Mouse (Mus musculus): ENCODE measurements around the gene Pramef12. TPM values are rescaled to one million over a fixed set of nuclear protein-coding genes. Genes with fewer than 3 reads are reported as not detected.
"Not testable (repeated sequence)": the region's sequence is repeated elsewhere in the genome, so short reads cannot be mapped to it uniquely, and the experiment has no call there.

Gene Pramef12
- polyA plus RNA-seq, 1 experiment from 2014 or later = not detected

- 4% methylated on average over 4 of the region's 4 CpGs for WGBS (ENCODE audit: insufficient replicate concordance)
- no peaks in the 10 kb centered on the region for H3K9me3 ChIP-seq (replicated peaks)
- no peaks in the 10 kb centered on the region for H3K4me1 ChIP-seq
- no peak overlapping the region for H3K27ac ChIP-seq
- no peak overlapping the region for H3K4me3 ChIP-seq
- no peak for ATAC-seq
- no peaks in the 10 kb centered on the region for H3K36me3 ChIP-seq
- no peaks in the 10 kb centered on the region for H3K27me3 ChIP-seq (replicated peaks)
- no peak overlapping the region for H3K9ac ChIP-seq
- H3K4me2 ChIP-seq = no peak overlapping the region
Observed at GRCm38 (mm10) chr4:144402712-144403111, 5.6 kb downstream of the Pramef12 start.

DNA sequence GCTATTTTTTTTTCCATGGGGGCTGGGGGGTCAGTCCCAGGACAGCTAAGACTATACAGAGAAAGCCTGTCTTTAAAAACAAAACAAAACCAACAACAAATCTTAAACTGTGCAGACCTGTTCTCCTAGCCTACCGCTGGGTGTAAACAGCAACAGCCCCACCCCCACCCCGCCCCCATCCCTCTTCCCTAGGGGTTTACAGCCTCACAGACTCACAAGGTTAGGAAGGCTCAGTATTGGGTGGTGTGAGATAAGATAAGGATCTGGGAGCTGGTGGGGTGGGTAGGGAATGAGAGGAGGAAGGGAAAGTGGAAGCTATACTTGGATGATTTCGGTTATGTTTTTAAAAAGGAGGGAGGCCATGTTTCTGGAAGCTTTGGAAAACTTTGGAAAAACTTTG is 11.9 kb downstream of the Pramef12 start:
- H3K4me2 ChIP-seq = no peak overlapping the region
- no peaks in the 10 kb centered on the region for H3K27me3 ChIP-seq (replicated peaks)
- whole genome bisulfite sequencing (ENCODE audit: insufficient replicate concordance) = 18% methylated on average over 3 of the region's 3 CpGs
- no peaks in the 10 kb centered on the region for H3K4me1 ChIP-seq
- H3K27ac ChIP-seq = no peak overlapping the region
- no peaks in the 10 kb centered on the region for H3K36me3 ChIP-seq
- H3K9ac ChIP-seq = no peak overlapping the region
- H3K4me3 ChIP-seq = no peak overlapping the region
- no peaks in the 10 kb centered on the region for H3K9me3 ChIP-seq (replicated peaks)
- no peak for ATAC-seq

DNA sequence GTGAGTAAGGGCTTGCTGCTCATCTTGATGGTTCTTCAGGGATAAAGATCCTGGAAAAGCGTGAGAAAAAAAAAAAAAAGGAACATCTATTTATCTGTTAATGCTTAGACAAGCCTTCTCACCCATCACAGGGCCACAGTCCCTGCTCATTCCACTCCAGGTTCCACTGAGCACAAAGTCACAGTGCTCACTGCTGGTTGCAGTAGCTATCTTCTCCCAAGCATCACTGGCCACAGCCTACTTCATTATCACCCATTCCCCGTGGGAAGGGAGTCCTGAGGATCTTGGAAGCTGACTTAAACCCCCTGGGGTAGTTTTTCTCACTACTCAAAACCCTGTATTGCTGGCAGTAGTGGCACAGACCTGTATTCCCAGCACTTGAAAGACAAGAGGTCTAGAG is 30.4 kb downstream of the Pramef12 start, which contains the start of gene Pramef20:
Gene Pramef20 (minus strand): TSS at position 23 of the 400 bp plus-strand sequence.
- WGBS (ENCODE audit: insufficient replicate concordance) = 31% methylated on average over 2 of the region's 2 CpGs
- Histone ChIP-seq H3K9me3 (replicated peaks) (0 out of 2 replicates have a peak, but pooled peaks cover 2% of the 10 kb centered on the region), H3K27ac (no peak within 1 kb of the TSS), H3K36me3 (no peaks in the 10 kb centered on the region), H3K4me3 (no peak within 1 kb of the TSS), H3K4me2 (no peak within 1 kb of the TSS), H3K9ac (no peak within 1 kb of the TSS), H3K4me1 (no peaks in the 10 kb centered on the region), H3K27me3 (replicated peaks) (no peaks in the 10 kb centered on the region)
- no peak for ATAC-seq

DNA sequence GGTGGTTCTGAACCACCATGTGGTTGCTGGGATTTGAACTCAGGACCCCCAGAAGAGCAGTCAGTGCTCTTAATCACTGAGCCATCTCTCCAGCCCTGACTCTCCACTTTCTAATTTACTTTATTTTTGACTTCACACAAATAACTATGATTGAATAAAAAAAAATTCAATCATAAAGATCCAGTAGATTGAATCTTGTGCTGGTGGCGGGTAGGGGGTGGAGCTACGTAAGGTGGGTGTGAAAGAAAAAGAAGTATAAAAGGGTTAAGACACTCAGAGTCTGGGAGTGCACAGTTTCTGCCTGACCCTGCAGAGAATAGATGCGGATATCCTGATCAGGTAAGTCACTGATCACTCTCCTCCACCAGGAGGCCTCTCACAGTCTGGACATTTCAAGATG is 50.6 kb downstream of the Pramef12 start, which contains the start of gene Gm13119:
Gene Gm13119 (plus strand): TSS at position 301 of the 400 bp plus-strand sequence.
- H3K27ac ChIP-seq; H3K4me3 ChIP-seq; H3K9ac ChIP-seq; H3K27me3 ChIP-seq (replicated peaks); ATAC-seq; H3K9me3 ChIP-seq (replicated peaks); H3K36me3 ChIP-seq; H3K4me1 ChIP-seq; H3K4me2 ChIP-seq: not testable (repeated sequence)
- 70% methylated on average over 3 of the region's 3 CpGs for WGBS (ENCODE audit: insufficient replicate concordance)

Other genes with a start within 250 kb of the Pramef12 start
- gene Oog3, start 245.8 kb downstream of the Pramef12 start, polyA plus RNA-seq (2016; fragmentation: Nextera tagmentation; extraction: Ambion mirVana) = not detected in 2 replicates
- not detected in 2 replicates for gene Oog2, start 217.7 kb downstream of the Pramef12 start, polyA plus RNA-seq (2016; fragmentation: Nextera tagmentation; extraction: Ambion mirVana)
- gene C87977, start 195.1 kb downstream of the Pramef12 start, polyA plus RNA-seq (2016; fragmentation: Nextera tagmentation; extraction: Ambion mirVana) = not detected in 2 replicates
- gene Pramel5, start 128.0 kb downstream of the Pramef12 start, polyA plus RNA-seq (2016; fragmentation: Nextera tagmentation; extraction: Ambion mirVana) = not detected in 2 replicates
- gene Gm13128, start 78.2 kb downstream of the Pramef12 start, polyA plus RNA-seq (2016; fragmentation: Nextera tagmentation; extraction: Ambion mirVana) = not detected in 2 replicates
- gene Gm13119, start 50.5 kb downstream of the Pramef12 start, polyA plus RNA-seq (2016; fragmentation: Nextera tagmentation; extraction: Ambion mirVana) = not detected in 2 replicates
- gene Pramef20, start 30.5 kb downstream of the Pramef12 start, polyA plus RNA-seq (2016; fragmentation: Nextera tagmentation; extraction: Ambion mirVana) = not detected in 2 replicates
- gene 1700012P22Rik, start 30.3 kb upstream of the Pramef12 start, polyA plus RNA-seq (2016; fragmentation: Nextera tagmentation; extraction: Ambion mirVana) = not detected in 2 replicates
- gene Gm9944, start 44.9 kb upstream of the Pramef12 start, polyA plus RNA-seq (2016; fragmentation: Nextera tagmentation; extraction: Ambion mirVana) = not detected in 2 replicates
- not detected in 2 replicates for gene Aadacl3, start 55.3 kb upstream of the Pramef12 start, polyA plus RNA-seq (2016; fragmentation: Nextera tagmentation; extraction: Ambion mirVana)
- not detected in 2 replicates for gene 9430007A20Rik, start 111.4 kb upstream of the Pramef12 start, polyA plus RNA-seq (2016; fragmentation: Nextera tagmentation; extraction: Ambion mirVana)
- not detected in 2 replicates for gene Gm13124, start 156.7 kb upstream of the Pramef12 start, polyA plus RNA-seq (2016; fragmentation: Nextera tagmentation; extraction: Ambion mirVana)
- gene Aadacl4, start 205.2 kb upstream of the Pramef12 start, polyA plus RNA-seq (2016; fragmentation: Nextera tagmentation; extraction: Ambion mirVana) = not detected in 2 replicates